Mouse (Mus musculus) T-helper 17 cell (primary cell): ENCODE data around the gene Cacnb4.

Experiments used
- in situ Hi-C, 2 experiments: fragments of 300-600 bp; cut with MboI, MseI; formaldehyde crosslinking; loops; 1 replicate in 1 of 2; 2 replicates in 1 of 2; pipeline ENCODE4 v1.15.1; 2025; ENCODE audit warnings: high pct_unique_total_duplicates in 2 of 2

Gene Cacnb4

DNA sequence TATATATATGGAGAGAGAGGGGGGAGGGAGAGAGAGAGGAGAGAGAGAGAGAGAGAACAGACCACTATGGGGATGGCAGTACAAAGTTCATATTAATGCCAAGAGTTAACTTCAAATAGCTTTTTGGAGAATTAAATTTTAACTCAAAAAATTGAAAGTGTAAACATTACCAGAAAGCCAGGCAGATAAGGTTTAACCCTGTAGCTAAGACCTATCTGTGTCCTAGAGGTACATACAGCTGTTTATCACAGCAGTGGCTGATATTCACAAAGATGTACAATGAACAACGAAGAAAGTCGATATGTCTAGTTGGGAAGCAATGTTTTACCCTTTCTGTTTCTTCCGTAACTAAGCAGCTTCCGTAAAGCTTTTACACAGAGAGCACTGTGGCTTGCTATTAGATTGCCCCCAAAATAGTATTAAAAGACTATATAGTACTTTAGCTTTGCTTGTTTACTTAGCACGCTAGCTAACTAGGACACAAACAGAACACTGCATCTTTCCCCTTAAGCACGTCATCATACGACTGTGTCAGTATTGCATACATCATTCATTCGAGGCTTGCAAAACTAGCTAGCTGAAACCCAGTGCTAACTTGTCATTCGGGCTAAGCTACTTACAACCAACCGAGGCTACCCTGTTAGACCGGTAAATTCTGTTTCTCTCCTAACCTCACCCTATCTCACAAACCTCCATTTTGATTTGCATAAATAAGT lies 72.5 kb downstream of the Cacnb4 start:
- in situ Hi-C loops = no loop called here

DNA sequence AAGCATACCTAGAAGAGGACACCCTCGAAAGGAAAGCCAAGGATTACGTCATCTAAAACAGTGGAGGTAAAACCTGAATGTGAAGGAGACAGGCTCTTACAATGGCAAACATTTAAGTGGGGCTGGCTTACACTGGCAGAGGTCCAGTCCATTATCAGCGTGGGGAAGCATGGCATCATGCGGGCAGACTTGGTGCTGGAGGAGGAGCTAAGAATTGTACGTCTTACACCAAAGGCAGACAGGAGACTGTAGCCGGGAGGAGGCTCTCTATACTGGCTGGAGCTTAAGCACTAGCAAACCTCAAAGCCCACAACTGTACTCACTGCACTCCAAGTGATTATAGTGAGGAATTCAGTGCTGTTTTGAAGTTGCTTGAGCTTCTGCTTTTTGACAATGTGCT lies 73.2 kb downstream of the Cacnb4 start:
- in situ Hi-C loops = no loop called here

DNA sequence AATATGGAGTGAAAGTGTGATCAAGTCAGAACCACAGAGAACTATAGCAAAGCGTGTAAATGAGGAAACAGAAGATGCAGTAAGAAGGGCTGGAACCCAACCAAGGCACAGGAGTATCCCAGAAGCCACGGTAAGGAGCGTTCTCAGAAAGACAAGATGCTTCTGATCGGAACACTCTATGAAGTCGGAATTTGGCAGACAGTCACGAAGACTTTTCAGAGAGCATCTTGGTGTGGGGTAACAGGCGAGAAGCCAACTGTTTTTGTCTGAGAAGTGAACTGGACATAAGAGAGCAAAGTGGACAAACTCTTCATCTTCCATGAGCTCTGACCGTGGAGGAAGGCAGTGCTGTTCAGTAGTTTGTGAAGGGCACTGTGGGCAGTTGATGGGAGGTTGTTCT lies 73.7 kb downstream of the Cacnb4 start:
- in situ Hi-C loops = no loop called here

DNA sequence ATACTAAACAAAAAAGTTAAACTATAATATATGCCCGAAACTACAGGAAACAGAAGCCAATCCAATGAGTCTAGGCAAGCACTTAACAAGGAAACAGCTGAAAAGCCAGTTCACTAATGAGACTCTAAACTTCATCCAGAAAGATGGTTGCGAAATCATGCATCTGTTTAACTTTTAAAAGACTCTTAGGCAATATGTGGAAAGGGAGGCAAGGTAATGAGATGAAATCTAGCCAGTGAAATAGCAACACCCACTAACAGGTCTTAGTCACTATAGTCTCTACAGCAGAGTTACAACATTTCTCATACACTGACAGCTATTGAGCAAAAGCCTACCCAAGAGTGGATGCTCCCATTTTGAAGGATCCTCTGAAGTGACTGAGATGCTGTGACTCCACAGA lies 74.4 kb downstream of the Cacnb4 start:
- in situ Hi-C loops = no loop called here

DNA sequence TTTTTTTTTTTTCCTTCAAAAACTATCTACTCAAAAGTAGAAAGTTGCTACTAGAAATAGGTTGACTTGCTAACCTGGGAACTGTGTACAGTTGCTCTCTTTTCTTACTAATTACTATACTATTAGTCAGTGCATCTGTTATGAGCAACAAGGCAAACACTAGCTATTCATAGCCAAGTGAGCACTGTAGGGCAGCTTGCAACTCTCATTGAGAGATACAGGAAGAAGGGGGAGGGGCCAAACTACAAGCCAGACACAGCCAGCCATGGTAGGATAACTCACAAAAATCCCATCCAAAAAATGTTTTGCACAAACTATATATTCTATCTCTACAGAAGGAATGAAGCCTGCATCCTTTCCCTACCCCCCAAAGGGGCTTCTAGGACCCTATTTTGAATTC lies 79.1 kb downstream of the Cacnb4 start:
- in situ Hi-C loops = loop anchor here in 1 of 2 experiments (5.0 kb wide), 1 partner anchor 290 kb away; no protein-coding TSS in a partner anchor

DNA sequence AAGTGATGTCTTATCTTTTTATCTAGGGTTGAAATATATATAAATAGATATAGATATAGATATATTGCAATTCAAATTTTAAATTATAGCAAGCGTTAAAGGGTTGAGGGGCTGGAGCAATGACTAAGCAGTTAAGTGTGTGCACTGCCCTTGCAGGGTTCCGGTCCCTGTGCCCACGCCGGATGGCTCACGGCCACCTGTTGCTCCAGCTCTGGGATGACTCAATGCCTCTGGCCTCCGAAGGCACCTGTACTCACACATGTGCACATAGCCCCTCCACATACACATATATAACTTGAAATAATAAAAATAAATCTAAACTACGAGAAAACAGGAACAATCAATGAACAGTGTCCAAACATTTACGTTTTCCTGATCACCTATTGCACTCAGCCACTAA lies 82.8 kb downstream of the Cacnb4 start:
- in situ Hi-C loops = no loop called here

DNA sequence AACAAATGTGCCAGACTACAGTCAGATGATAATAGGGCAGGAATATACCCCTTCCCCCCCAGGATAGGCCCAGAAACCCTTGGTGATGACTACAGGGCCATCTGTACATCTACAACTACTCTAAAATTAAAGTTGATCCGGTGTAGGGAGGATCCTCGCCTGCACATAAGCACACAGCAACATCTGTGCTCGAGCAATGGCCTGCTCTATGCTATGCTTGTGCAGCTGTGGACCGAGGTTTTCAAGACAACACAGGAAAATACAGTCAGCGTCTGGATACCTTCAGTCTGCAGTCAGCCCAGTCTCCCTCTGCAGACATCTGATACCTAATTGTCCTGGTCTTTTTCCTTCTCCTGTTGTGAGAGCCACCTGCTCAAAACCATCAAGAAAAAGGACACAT lies 83.4 kb downstream of the Cacnb4 start:
- in situ Hi-C loops = no loop called here

DNA sequence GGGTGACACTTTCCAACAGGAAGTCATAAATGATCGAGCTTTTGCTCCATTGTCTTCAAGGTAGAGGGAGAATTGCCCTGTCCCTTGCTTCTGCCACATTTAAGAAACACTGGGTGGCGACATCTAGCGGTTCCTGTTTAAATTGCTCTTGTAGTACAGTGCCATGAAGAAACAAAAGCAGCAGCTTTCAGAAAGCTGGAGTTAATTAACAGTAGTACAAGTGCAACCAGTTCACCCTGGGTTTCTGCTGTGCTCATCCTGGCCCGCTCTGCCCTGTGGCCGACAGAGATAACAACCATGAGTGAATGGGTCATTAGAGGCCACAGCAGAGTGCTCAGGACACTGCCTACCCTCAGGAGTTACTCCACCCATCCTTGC lies 85.7 kb downstream of the Cacnb4 start:
- in situ Hi-C loops = no loop called here

DNA sequence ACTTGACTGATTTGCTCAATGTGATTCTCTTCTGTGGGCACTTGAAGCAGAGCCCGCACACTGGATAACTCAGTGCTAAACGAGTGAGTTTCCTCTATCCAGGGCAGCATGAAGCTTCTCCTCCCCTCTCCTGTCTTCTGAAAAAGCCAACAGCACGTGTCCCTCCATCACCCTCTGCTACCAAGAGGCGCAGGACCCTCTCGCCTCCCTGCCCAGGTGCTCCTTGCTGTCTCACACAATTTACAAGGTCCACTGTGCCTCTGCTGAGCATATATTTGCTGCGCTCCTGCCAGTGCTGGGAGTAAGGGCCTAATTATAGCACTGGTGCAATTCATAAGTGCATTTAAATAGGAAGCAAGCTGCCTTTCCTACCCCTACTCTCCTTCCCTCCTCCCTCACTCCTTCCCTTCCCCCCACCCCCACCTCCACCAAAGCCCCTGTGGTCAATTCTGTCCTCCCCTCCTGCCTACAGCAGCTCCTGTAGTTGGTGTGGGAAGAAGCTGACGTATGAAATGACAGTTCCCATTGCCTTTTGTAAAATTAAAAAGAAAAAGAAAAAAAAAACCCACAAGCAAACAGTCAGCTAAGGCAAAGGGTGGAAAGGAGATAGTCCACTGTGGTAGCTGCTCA lies 86.2 kb downstream of the Cacnb4 start:
- in situ Hi-C loops = no loop called here

DNA sequence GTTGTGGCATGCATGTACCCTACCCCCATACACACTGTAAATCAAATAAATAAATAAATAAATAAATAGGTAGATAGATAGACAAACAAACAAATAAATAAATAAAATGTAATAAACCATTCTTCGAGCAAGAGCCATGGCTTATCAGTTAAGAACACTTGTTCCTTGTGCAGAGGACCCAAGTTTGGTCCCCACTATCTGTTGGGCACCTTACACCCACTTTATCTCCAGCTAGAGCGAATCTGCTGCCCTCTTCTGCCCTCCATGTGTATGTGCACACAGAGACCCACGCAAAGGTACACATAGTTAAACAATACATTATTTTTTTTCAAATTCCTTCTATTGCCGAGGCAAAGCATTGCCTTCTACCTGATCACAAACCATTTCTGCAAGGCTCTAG lies 87.1 kb downstream of the Cacnb4 start:
- in situ Hi-C loops = no loop called here

DNA sequence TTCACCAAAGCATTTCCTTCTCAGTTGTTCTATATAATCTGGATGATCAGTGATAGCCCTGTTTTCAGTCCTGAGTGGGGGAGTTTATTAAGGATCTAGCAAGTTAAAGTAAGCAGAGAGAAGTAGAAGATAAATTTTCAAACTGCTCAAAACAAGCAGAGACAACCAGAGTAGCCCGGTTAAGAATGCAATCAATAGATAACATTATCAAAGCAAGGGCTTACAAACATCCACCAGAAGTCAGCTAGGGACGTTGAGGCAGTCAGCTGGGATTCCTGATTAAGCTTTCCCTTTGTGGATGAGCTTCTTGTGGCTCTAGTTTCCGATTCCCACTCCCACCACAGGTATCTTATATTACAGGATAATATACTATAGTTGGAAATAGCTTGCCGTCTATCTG lies 91.2 kb downstream of the Cacnb4 start:
- in situ Hi-C loops = no loop called here

DNA sequence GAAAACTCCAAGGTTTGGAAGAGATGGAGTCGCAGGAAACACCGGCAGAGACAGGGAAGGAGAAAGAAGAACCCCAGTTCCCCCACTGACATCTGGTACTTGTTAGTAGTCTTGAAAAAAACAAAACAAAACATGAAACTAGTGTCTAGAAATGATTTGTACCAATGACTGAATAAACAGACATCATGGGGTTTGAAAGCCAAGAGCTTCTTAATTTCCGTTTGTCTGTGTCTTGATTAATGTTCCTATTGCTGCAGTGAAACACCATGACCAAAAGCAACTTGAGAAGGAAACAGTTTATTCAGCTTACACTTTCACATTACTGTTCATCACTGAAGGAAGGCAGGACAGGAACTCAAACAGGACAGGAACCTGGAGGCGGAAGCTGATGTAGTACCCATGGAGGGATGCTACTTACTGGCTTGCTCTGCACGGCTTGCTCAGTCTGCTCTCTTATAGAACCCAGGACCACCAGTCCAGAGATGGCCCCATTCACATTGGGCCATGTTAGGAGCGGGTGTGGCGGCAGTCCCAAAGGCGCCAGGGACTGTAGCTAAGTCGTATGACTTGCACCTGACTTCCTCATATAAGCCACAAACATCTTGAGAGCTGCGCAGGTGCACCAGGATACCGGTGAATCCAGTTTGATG lies 95.4 kb downstream of the Cacnb4 start:
- in situ Hi-C loops = no loop called here

DNA sequence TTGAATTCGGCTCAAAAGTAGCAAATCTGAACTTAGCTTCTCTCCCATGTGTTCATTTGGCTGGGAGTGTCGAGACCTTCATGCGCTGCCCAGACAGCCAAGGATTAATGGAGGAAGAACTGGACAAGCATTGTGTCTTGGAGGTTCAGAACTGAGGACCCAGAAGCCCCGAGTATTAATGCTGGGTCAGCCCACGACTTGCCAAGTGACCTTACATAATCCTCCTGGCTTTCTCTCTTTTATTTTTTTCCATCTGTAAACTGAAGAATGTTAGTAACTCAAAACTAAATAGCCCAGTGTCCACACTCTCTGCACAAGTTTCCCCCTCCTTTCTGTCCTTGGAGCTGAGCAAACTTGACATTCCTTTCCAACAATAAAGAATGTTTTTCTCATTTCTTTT lies 95.9 kb downstream of the Cacnb4 start:
- in situ Hi-C loops = no loop called here

DNA sequence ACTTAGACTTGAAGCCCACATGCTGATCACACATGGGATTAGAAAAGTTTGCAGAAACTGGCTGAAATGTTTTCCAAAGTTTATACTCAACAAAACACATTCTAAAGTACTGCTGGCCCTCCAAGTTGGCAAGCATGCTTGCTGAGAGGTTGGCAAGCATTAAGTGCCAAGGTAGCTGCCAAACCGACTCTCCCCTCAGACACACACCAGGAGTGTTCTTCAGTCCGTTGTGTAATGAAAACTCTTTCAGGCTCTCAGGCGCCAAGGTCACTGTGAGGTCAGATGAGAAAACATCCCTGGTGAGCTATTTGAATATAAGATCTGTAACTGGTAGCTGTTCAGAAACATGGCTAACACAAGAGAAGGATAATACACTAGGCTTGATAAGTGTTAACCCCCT lies 97.8 kb downstream of the Cacnb4 start:
- in situ Hi-C loops = no loop called here

DNA sequence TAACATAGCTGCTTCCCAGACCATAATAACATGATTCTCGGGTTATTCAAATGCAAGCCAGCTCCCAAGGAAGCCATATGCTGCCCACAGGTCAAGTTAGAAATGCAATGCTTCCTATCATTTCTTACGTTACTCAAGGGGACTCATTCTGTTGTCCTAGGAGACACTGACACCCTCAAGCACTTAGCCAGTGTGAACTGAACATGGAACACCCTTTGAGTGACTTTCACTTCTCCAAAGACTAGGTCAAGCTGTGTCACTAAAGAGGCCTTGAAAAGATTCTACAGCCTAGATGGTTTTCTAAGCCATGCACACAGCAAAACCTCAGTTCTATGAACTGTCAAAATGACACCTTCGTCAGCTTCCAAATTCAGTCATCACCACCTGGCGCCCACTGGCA lies 98.9 kb downstream of the Cacnb4 start:
- in situ Hi-C loops = no loop called here

DNA sequence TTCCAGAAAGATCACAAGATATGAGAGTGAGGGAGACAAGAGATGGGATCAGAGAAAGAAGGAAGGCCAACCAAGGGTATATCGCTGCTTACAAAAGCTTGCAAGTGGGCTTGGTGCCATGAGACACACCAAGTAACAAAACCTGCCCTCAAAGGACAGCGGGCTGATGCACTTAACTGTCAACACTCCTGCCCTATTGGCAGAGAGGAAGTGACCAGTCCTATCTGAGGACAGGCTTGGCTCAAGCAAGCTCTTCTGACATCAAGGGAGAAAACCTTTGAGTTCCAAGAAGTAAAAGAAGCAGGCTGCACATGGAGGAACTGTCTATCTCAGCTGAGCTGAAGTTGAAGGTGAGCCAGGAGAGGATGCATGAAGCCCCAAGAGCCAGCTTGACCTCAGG lies 100.1 kb downstream of the Cacnb4 start:
- in situ Hi-C loops = no loop called here

DNA sequence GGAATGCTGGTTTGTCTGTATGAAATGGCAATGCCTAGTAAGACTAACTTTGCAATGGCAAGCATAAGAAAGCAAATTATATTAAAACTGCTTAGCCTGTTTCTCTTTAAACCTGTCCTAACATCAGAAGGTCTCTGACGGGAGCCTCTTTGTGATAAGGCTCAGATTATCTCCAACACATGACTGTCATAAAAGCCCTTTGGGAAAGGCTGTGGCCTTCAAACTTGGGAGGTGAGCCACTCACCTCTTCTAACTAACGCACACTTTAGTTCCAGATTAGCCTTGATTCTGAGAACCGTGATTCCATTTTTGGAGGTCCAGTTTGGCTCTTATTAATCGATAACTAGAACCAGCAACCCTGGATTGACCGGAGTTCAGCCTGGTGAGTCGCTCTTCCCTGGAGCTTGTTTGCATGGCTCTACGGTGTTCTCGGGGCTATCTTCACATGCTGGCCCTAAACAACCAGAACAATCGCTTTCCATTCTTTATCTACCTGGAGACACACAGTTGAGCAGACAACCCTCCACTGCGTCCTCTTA lies 100.9 kb downstream of the Cacnb4 start:
- in situ Hi-C loops = no loop called here

DNA sequence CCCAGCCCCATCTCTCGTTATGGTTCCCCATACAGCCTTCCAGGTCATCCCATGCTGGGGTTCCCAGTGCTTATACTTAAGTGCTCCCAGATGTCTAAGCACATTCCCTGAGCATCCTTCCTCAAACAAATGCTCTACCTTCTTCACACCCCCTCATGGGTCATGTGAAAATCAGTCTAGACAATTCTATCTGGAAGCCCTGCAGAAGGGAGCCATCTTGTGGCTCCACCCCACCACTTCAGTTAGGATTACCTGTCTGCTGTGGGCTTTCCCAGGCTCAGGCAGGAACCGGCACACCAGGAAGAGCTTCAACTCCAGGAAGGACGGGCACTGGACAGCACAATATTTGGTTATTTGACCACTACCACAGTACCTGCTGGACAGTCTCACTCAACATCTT lies 101.7 kb downstream of the Cacnb4 start:
- in situ Hi-C loops = loop anchor here in 1 of 2 experiments (5.0 kb wide), 1 partner anchor 48 kb away; no protein-coding TSS in a partner anchor

DNA sequence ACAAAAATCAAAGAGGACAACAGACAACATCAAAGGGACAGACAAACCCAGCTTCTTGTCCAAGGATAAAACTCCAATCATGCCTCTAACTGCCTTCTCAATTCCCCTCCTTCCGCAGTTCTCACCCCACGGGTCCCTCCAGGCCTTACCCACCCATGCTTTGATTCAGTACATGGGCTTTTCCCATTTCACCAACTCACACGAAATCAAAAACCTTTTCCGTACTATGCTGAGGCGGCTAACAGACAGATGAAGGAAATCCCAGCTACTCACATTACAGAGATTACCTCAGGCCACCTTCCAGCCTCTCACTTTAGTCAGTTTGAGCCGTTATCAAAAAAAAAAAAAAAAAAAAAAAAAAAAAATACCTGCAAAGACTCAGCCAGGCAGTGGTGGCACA lies 104.4 kb downstream of the Cacnb4 start:
- in situ Hi-C loops = loop anchor here in 1 of 2 experiments (5.0 kb wide), 1 partner anchor 45 kb away; no protein-coding TSS in a partner anchor

DNA sequence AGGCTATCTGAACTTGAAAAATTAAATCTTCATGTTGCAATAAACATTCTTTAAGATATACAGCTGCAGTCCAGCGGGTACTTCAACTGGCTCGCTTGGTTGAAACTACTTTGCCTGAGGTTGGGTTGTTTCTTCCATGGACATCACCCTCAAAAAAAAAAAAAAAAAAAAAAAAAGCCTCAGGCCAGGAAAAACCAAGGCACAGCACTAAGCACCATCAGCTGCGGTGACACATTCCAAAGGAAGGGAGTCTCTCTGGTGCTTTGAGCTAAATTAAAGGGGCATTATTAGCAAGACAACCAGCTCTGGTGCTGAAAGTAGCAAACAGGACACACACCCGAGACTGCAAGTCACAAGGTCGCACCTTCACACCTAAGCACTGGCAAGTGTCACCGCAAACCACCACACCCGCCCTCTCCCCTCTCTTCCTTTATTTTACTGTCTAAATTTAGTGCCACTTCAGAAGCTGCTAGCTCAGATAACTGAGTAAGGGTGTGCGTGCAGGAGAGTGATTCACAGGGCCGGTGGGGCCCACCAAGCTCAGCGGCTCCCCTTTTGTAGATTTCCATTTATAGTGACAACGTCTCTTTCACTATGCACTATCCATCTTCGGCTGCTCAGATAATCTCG lies 105.2 kb downstream of the Cacnb4 start:
- in situ Hi-C loops = loop anchor here in 1 of 2 experiments (5.0 kb wide), 1 partner anchor 44 kb away; no protein-coding TSS in a partner anchor

DNA sequence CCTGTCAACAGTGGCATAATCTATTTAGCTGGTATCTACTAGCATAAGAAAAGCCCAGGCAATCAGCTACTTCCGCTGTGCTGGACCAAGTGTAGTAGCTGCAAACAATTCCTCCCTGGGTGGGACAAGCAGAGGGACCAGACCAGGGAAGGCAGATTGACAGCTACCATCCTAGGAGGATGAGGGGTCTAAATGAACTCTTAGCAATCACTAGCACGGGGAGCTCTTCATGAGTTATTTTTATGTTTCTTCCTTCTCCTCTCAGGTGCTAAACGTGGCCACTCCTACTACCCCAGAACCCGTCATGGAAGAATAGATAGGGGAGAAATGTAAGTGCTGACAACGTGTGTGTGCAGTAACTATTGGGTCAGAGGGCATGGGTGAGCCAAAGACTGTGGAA lies 105.8 kb downstream of the Cacnb4 start:
- in situ Hi-C loops = loop anchor here in 1 of 2 experiments (5.0 kb wide), 1 partner anchor 43 kb away; no protein-coding TSS in a partner anchor

DNA sequence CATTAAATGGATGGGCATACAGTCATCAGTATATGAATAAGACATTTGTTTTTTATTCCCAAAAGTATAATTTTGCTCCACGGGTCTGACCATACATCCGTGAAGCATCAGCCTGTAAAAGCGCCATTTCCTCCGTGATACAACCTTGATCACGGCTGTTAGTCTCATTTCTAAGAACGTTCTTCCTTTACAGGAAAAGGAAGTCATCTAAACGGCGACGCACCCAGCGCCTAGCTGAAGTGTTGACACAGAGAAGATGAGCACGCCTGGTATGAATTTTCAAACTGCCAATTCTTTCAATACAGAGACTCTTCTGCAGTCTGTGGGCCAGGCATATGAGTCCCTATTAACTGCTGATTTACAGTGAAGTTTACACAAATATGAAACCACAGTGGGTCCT lies 106.5 kb downstream of the Cacnb4 start:
- in situ Hi-C loops = loop anchor here in 1 of 2 experiments (5.0 kb wide), 1 partner anchor 43 kb away; no protein-coding TSS in a partner anchor
